Mouse (Mus musculus) spleen, adult 2 months (tissue): ENCODE data around the gene Kcnn3. TPM values are rescaled to one million over a fixed set of nuclear protein-coding genes. Genes with fewer than 3 reads are reported as not detected.

Experiments
- DNase-seq, 2 experiments: peaks; one replicate each; pipeline versions ENCODE4 v3.0.0 to v3.0.0-alpha.2; 2012 to 2021; ENCODE audit warnings: low spot score in 2 of 2, low read depth in 1 of 2
- H3K27ac ChIP-seq: fragments of 200-500 bp; 2 replicates; pipeline ENCODE4 v1.5.1; 2012; ENCODE audit warnings: low read length, inconsistent platforms; ENCODE audit not compliant: insufficient read depth
- H3K27me3 ChIP-seq: fragments of 200-500 bp; 2 replicates; pipeline ENCODE4 v1.6.1; 2012; ENCODE audit warnings: mild to moderate bottlenecking, moderate library complexity, low read length, inconsistent platforms; ENCODE audit not compliant: control insufficient read depth, insufficient read depth
- H3K36me3 ChIP-seq: fragments of 200-500 bp; 2 replicates; pipeline ENCODE4 v1.6.1; 2012; ENCODE audit warnings: mild to moderate bottlenecking, low read length, inconsistent platforms; ENCODE audit not compliant: control insufficient read depth, insufficient read depth
- H3K4me1 ChIP-seq: fragments of 200-500 bp; 2 replicates; pipeline ENCODE4 v1.6.1; 2011; ENCODE audit warnings: inconsistent platforms; ENCODE audit not compliant: control insufficient read depth, insufficient read depth, insufficient read length
- H3K4me3 ChIP-seq: fragments of 200-500 bp; 2 replicates; pipeline ENCODE4 v1.5.1; 2011; ENCODE audit warnings: mild to moderate bottlenecking, inconsistent platforms; ENCODE audit not compliant: insufficient read depth, insufficient read length; ENCODE audit errors: extremely low read depth
- CTCF ChIP-seq: fragments of 200-500 bp; IDR thresholded peaks from 2 replicates; pipeline ENCODE4 v1.5.1; 2011; ENCODE audit warnings: mild to moderate bottlenecking, inconsistent platforms; ENCODE audit not compliant: insufficient read depth, insufficient read length, insufficient replicate concordance; ENCODE audit errors: extremely low read depth
- POLR2A ChIP-seq: fragments of 200-500 bp; IDR thresholded peaks from 2 replicates; pipeline ENCODE4 v1.6.1; 2011; ENCODE audit warnings: low read depth, low read length, inconsistent platforms
- WGBS: fragments of 180-500 bp; shearing (Covaris S2); methylation state at CpG from one replicate; pipeline ENCODE4 v1.1.7; 2018; 5-methylcytosine and 5-hydroxymethylcytosine counted together
- polyA plus RNA-seq: library from polyadenylated mRNA; depleted of rRNA; stranded (reverse); fragments of >200 nt; gene quantifications from 2 replicates; pipeline ENCODE4 v1.2.3, GENCODE M21; 2012

Kcnn3 gene
- polyA plus RNA-seq, 1 experiment = 0.33 TPM

DNA sequence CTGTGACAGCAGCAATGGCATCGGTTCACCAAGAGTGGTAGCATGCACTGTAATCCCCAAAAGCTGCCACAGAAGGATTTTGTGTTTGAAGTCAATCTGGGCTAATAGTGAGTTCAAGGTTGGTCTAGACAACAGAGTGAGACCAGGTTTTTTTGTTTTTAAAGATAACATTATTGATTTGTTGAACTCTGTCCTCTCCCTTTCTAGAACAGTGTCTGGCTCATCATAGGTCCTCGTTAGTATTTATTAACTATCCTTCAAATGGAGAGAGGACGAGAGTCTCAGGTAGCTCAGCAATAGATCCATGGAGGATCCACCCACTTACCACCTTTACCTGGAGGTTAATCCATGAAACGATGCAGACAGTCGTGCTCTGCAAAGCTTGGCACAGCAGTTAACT, 137.1 kb downstream of the Kcnn3 start:
- Histone ChIP-seq H3K27me3 (no peaks in the 10 kb centered on the region), H3K27ac (no peak overlapping the region), H3K36me3 (no peaks in the 10 kb centered on the region), H3K4me1 (no peaks in the 10 kb centered on the region), H3K4me3 (no peak overlapping the region)
- no peak for DNase-seq
- TF ChIP-seq CTCF (no peak), POLR2A (no peak)
- WGBS = 87% methylated on average over 5 of the region's 5 CpGs

DNA sequence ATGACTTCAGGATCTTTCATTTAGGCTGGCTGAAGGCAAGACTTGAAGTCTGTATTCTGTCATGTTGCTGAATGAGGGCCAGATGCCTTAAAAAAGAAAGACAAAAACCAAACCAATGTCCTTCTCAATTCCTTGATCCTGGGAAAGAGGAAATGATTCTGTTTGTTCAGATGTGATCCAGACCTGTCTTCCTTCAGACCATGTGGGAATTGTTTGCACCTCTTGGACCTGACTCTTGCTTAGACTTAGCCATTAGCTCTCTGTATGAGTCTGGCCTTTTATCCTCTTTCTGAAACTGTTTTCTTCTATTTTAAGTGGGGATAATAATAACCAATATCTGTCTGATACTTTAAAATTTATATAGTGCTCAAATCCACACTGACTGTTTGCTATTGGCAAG, 138.5 kb downstream of the Kcnn3 start:
- Histone ChIP-seq H3K27ac (no peak overlapping the region), H3K4me3 (no peak overlapping the region), H3K4me1 (no peaks in the 10 kb centered on the region), H3K27me3 (no peaks in the 10 kb centered on the region), H3K36me3 (no peaks in the 10 kb centered on the region)
- TF ChIP-seq POLR2A = no peak
- no peak for TF ChIP-seq CTCF
- no peak for DNase-seq

DNA sequence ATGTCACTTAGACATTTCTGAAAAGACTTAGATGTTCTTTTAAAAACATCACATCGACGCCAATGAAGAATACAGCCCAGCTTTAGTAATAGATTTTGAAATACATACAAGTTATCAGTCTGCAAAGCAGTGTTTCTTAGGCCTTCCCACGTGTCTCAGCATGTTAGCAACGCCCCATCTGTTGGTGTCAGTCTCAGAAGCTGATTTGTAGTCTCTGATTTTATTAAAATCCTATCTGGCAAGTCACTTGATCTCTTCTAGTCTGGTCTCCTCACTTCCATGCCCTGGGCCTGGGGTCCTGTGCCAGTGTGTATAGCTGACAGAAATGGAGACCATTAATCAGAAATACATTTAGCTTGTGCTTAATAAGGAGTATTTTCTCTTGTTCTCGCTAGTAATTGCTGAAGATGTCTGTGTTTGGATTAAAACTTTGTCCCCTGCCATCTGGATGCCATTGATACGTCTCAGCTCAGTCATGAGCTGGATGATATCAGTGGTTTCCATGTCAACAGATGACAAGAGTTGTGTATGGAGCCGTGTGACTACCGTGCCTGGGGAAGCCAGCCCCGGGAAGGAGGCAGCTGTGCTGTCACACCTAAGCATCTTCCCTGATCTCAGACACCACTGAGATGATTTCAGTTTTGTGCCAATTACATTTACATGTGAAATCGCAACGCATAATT, 140.1 kb downstream of the Kcnn3 start:
- H3K4me1 ChIP-seq = no peaks in the 10 kb centered on the region
- no peaks in the 10 kb centered on the region for H3K36me3 ChIP-seq
- TF ChIP-seq CTCF = no peak
- 82% methylated on average over 11 of the region's 11 CpGs for WGBS
- no peaks in the 10 kb centered on the region for H3K27me3 ChIP-seq
- H3K4me3 ChIP-seq = no peak overlapping the region
- DNase-seq = no peak
- no peak overlapping the region for H3K27ac ChIP-seq

DNA sequence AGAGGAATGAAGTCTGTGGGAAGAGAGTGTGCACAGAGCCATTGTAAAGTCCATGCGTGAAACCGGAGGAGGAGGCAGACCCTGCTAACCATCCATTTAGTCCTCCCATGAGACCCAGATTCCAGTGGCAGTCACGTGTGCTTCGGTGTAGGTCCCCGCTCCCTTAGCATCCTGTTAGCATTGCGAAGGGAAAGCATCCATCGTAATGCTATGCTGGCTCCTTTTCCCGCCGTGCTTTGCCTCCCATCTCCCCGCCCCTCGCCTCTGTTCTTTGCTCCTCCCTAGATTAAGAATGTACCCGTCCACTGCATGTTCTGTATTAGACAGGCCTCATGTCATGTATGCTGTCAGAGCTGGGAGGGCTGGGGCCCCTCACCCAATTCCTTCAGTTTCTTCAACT, 144.8 kb downstream of the Kcnn3 start:
- TF ChIP-seq CTCF = no peak
- no peak for TF ChIP-seq POLR2A
- WGBS = 87% methylated on average over 12 of the region's 12 CpGs
- no peaks in the 10 kb centered on the region for H3K36me3 ChIP-seq
- no peaks in the 10 kb centered on the region for H3K4me1 ChIP-seq
- no peak overlapping the region for H3K4me3 ChIP-seq
- no peak for DNase-seq
- H3K27me3 ChIP-seq = no peaks in the 10 kb centered on the region
- no peak overlapping the region for H3K27ac ChIP-seq

DNA sequence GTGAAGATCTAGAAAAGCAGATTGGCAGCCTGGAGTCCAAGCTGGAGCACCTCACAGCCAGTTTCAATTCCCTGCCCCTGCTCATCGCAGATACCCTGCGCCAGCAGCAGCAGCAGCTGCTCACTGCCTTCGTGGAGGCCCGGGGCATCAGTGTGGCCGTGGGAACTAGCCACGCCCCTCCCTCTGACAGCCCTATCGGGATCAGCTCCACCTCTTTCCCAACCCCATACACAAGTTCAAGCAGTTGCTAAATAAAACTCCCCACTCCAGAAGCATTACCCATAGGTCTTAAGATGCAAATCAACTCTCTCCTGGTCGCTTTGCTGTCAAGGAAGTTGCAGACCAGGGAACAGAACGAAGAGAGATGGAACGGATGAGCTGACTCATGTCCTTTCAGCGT, 147.2 kb downstream of the Kcnn3 start:
- TF ChIP-seq CTCF = no peak
- H3K27me3 ChIP-seq = no peaks in the 10 kb centered on the region
- no peak overlapping the region for H3K27ac ChIP-seq
- 50% methylated on average over 11 of the region's 11 CpGs for WGBS
- no peak overlapping the region for H3K4me3 ChIP-seq
- DNase-seq = no peak
- no peaks in the 10 kb centered on the region for H3K4me1 ChIP-seq
- no peaks in the 10 kb centered on the region for H3K36me3 ChIP-seq

DNA sequence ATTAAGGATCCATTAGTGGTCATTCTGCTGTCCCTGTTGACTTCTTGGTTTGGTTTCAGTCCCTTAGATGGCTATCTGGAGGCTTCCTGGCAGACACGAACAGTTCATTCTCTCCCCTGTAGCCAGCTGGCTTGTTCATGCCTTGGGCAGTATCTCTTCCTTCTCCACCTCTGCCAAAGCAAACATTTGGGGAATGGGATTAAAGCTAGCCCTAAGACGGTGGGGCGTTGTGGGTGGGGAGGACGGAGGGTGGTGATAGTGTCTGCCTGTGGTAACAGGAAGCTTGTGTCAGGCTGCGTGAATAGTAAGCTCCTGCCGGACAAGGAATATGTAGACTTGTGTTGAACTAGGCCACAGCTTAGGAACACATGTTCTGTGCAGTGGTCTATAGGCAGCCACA, 151.4 kb downstream of the Kcnn3 start:
- Histone ChIP-seq H3K36me3 (no peaks in the 10 kb centered on the region), H3K4me3 (no peak overlapping the region), H3K4me1 (no peaks in the 10 kb centered on the region), H3K27me3 (no peaks in the 10 kb centered on the region), H3K27ac (no peak overlapping the region)
- 88% methylated on average over 6 of the region's 6 CpGs for whole genome bisulfite sequencing
- no peak for TF ChIP-seq CTCF
- TF ChIP-seq POLR2A = no peak
- no peak for DNase-seq

DNA sequence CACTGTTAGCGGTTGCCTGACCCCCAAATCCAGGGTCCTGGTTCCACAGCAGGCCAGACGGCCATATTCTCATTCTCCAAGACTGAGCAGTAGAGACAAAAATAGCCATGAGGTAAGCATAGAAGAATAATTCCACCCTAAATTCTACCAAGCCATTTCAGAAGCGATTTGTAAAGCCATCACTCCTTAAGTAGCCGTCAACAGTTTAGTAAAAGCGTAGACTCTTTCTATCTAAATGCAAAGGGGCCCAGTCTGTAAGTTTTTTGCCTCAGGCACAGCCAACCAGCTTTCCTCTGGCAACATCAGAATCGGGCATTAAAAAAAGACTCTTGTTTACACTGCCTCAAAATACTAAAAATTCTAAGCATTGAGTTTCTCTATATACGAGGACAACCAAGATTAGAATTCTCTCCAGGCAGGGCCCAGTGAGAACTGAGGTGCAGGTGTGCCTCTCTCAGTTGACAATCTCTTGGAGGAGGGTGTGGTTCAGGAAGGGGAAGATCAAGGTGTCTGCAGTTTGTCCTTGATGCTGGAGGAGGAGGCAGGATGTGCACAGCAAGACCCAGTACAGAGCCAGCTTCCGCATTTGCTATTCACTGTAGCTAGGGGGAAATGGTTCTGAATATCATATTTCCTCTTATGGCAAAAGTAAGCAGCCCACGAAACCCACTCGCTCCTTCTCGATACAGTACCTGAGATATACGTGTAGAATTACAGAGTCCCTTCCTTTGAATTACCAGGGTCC, 152.8 kb downstream of the Kcnn3 start:
- H3K4me1 ChIP-seq = no peaks in the 10 kb centered on the region
- H3K4me3 ChIP-seq = no peak overlapping the region
- no peak for TF ChIP-seq POLR2A
- no peaks in the 10 kb centered on the region for H3K27me3 ChIP-seq
- H3K36me3 ChIP-seq = no peaks in the 10 kb centered on the region
- WGBS = 36% methylated on average over 12 of the region's 12 CpGs
- H3K27ac ChIP-seq = no peak overlapping the region
- DNase-seq = peak; percentile 9 to 11

DNA sequence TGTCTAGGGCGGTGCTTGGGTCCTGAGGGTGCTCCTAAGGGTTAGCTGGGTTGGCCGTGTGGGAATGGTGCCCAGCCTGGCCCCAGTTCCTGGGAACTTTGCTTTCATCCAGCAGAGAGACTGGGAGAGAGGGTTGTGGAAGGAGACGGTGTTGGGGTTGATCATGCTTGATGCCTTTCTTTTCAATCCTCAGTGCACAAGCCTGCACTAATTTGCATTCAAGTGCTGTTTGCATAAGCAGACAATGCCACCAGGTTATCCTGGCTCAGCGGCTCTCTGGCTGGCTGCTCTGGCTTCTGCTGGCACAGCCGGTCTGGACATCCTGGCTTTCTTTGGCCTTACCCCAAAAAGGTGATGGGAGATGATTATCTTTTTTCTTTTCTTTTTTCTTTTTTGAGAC, 157.7 kb downstream of the Kcnn3 start:
- WGBS = 85% methylated on average over 5 of the region's 5 CpGs
- Histone ChIP-seq H3K4me3 (no peak overlapping the region), H3K27ac (no peak overlapping the region), H3K36me3 (no peaks in the 10 kb centered on the region), H3K4me1 (no peaks in the 10 kb centered on the region), H3K27me3 (no peaks in the 10 kb centered on the region)
- no peak for DNase-seq
- TF ChIP-seq CTCF (no peak), POLR2A (no peak)
